Mouse (Mus musculus): Measurements from ENCODE around the gene Rps26.

DNA sequence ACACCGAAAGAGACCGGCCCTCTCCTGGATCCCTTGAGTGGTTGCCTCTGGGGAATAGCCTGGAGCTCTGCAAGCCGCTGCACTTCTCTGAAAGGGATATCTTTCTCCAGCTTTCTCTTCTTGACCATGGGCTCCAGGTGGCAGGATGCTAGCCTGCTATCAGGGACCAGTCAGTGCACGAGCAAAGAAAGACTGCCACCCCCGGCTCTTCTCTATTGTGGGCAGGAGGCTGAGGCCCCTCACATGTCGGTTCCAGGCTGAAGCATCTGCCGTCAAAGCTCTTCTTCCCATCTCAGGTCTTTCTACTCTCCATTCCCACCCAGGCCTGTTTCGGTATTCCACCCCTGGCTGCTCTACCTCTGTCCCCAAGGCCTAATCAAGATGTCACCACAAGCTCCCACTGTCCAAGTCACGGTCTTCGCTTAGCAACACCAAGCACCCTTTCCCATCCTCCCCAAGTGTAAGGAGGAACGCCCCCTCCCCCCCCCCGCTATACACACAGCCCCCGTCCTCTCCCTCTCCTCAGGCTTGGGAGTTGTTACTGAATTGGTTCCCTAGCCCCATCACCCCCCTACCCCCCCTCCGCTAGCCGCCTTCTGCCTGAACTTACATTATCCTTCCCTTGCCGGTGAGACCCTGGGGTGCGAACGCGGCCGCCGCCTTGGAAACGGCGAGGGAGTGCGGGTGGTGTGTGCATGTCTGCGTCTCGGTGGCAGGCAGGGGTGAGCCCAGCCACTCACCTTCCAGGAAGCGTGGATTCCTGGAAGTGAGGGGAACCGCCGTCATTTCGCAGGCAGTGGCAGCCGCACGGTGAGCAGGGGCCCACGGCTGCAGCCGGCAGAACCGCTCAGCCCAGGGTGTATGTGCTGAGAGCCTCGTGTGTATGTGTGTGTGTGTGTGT lies 18.8 kb upstream of the Rps26 start, which contains the start of gene Ikzf4:
- TF ChIP-seq POLR2A (IDR thresholded peaks at IDR 0.05; ENCODE audit: borderline replicate concordance, control insufficient read depth, low read depth, low read length) (no peak), CTCF (IDR thresholded peaks at IDR 0.05; ENCODE audit: control insufficient read depth, insufficient read depth, low read length) (no peak)
